Mouse (Mus musculus): ENCODE measurements at regions not wholly inside any gene's neighbourhood (a gene's known extent, or its start where the extent isn't known, plus 50 kb on each side); places are given as distances from the start of the nearest gene placed in this dataset.

DNA sequence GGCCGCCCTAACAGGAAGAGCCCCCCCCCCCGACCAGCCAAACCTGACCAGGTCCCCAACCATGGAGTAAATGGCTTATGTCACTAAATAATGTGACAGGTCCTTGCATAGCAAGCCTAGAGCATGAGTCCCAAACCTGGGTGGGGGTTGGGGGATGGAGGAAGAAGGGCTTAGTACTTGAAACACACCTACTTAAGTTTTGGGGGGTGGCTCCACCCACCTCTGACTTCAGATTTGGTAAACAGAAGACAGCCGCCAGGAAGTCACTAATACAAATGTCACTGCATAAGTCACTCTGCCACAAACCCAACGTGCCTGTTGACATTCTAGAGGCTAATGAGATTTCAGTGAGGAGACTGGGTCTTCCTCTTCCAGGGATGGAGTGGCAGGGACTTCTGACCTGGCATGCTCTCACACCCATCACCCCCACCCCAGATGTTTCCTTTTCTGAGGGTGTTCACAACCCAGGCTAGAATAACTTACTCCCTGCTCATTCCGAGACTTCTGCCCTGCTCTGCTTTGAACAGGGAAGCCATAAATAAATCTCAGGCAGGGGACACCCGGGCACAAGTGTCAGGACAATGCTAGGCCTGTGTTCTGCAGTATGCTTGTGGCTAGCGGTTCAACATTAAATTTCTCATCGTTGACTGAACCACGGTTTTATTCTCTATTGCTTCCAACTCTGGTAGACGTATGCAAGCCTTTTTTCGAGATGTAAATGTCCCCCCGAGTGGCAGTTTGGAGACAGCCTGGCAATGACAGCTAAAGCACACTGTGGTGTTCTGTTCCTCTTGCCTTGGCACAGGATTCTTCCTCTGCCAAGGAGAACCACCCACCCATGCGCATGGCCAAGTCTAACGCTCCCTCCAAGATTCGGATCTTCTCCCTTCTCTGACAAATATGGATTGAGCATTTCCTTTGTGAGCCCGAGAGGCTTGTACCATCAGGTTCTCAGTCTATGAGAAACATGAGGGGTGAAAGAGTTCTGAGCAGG lies 161.6 kb upstream of the Dyrk2 start:
- TF ChIP-seq POU5F1 (IDR thresholded peaks at IDR 0.05; ENCODE audit: borderline replicate concordance, low read length) (no peak), CTCF (conservative IDR thresholded peaks at IDR 0.05; ENCODE audit: low read length) (no peak), NANOG (IDR thresholded peaks at IDR 0.05; ENCODE audit: borderline replicate concordance, low read length) (no peak)
- H3K36me3 ChIP-seq (ENCODE audit: insufficient read depth, low read length): no peaks in the 10 kb centered on the region
- no peak overlapping the region for H3K4me3 ChIP-seq (replicated peaks; ENCODE audit: low read length)
- H3K9me3 ChIP-seq (ENCODE audit: low read length): no peaks in the 10 kb centered on the region
- no peaks in the 10 kb centered on the region for H3K4me1 ChIP-seq (replicated peaks; ENCODE audit: low read depth, low read length)
- H3K27me3 ChIP-seq (ENCODE audit: insufficient read depth, low read length): no peaks in the 10 kb centered on the region

DNA sequence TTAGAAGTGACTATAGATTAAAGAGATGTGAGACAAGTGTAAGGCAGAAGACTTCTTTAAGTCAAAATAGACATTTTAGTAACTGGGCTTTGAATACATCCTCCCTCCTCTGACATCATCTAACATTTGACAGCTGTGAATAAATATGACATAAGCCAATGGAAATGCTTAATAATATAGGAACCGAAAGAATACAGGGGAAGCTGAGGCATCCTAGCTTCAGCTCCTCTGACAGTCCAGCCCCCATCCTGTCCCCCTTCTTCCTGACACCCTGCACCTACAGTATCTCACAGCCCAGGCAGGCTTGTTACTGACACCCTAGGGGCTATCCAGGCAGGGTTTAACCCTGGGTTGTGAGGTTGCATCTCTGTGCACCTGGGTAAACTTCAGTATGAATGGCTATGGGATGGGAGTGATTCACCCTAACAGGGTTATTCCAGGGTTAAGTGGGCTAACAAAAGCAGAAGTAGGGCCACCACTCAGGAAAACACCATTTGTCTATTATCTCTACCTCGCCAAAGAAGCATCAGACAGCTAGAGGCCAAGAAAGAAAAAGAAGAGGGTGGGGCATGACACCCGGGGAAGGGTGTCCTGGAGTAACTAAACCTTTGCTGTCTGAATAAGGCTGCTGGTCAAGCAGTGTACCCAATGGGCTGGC lies 158.6 kb upstream of the Dyrk2 start:
- no peaks in the 10 kb centered on the region for H3K27me3 ChIP-seq (ENCODE audit: insufficient read depth, low read length)
- no peaks in the 10 kb centered on the region for H3K36me3 ChIP-seq (ENCODE audit: insufficient read depth, low read length)
- TF ChIP-seq NANOG (IDR thresholded peaks at IDR 0.05; ENCODE audit: borderline replicate concordance, low read length): no peak
- no peak for TF ChIP-seq POU5F1 (IDR thresholded peaks at IDR 0.05; ENCODE audit: borderline replicate concordance, low read length)
- H3K9me3 ChIP-seq (ENCODE audit: low read length): no peaks in the 10 kb centered on the region
- H3K4me3 ChIP-seq (replicated peaks; ENCODE audit: low read length): no peak overlapping the region
- no peaks in the 10 kb centered on the region for H3K4me1 ChIP-seq (replicated peaks; ENCODE audit: low read depth, low read length)

DNA sequence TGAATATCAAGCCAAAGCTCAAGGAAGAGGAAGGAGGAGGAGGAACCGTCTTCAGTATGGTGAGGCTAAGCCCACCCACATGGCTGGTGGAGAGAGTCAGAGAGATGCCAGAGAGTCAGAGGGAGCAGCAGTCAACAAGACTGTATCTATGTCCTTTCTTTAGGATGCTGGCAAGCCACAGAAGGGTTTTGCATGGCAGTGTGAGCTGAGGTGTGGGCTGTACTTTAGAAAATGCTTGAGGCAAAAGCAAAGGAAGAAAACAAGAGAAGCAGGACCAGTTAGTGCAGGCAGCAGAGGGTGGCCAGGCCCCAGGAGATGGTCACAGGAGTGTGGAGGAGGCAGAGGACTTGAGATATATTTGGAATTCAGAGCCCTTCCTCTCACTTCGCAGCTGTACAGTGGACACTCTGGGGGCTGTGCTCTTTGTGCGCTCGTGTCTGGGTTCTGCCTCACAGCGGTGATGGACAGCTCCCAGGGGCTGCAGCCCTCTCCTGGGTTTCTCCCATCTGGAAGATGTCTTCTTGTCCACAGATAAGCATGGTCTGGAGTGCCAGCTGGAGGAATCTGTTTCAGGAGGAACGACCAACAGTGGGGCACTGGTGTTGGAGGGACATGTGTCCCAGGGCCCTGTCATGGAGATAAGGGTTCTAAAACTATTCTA lies 157.4 kb upstream of the Dyrk2 start:
- no peaks in the 10 kb centered on the region for H3K36me3 ChIP-seq (ENCODE audit: insufficient read depth, low read length)
- H3K27me3 ChIP-seq (ENCODE audit: insufficient read depth, low read length): no peaks in the 10 kb centered on the region
- TF ChIP-seq CTCF (conservative IDR thresholded peaks at IDR 0.05; ENCODE audit: low read length) (no peak), POU5F1 (IDR thresholded peaks at IDR 0.05; ENCODE audit: borderline replicate concordance, low read length) (no peak), NANOG (IDR thresholded peaks at IDR 0.05; ENCODE audit: borderline replicate concordance, low read length) (no peak)
- no peaks in the 10 kb centered on the region for H3K4me1 ChIP-seq (replicated peaks; ENCODE audit: low read depth, low read length)
- H3K4me3 ChIP-seq (replicated peaks; ENCODE audit: low read length): no peak overlapping the region
- no peaks in the 10 kb centered on the region for H3K9me3 ChIP-seq (ENCODE audit: low read length)

DNA sequence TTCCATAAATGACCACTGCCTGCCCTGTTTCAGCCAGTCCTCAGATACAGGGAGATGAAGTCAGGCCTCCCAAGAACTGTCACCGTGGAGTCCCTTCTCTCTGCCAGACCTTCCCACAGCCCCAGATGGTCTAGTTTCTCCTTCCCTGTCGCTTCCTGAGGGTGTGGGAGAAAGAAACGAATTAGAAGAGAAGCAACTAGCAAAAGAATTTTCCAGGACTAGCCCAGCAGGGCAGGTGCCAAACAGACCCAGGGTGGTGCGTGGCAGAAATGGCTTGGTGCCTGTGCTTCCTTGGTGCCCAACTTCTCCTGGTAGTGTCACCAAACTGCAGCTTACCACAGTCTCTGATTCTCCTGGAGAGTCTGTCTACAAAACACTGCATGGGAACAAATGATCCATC lies 156.3 kb upstream of the Dyrk2 start:
- Histone ChIP-seq H3K4me1 (replicated peaks; ENCODE audit: low read depth, low read length) (no peaks in the 10 kb centered on the region), H3K4me3 (replicated peaks; ENCODE audit: low read length) (no peak overlapping the region), H3K36me3 (ENCODE audit: insufficient read depth, low read length) (no peaks in the 10 kb centered on the region), H3K9me3 (ENCODE audit: low read length) (no peaks in the 10 kb centered on the region), H3K27me3 (ENCODE audit: insufficient read depth, low read length) (no peaks in the 10 kb centered on the region)
- no peak for TF ChIP-seq POU5F1 (IDR thresholded peaks at IDR 0.05; ENCODE audit: borderline replicate concordance, low read length)
- TF ChIP-seq NANOG (IDR thresholded peaks at IDR 0.05; ENCODE audit: borderline replicate concordance, low read length): no peak
- no peak for TF ChIP-seq CTCF (conservative IDR thresholded peaks at IDR 0.05; ENCODE audit: low read length)

DNA sequence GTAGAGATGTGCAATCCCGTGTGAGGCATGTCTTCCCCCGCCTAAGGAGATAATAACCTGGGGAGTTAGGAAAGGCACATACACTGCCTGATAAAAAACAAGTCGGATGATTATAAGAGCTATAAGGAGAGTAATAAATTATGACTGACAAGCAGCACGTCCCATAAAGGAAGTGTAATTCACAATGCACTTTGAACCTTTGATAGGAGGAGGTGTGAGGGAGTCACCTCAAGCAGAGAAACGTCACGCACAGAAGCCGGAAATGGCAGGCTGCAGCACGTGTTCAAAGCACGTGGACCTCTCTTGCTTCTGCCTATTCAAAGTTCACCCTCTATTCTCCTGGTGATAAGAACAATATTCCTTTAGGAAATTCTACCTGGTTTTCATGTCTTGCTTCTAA lies 154.4 kb upstream of the Dyrk2 start:
- TF ChIP-seq CTCF (conservative IDR thresholded peaks at IDR 0.05; ENCODE audit: low read length) (no peak), NANOG (IDR thresholded peaks at IDR 0.05; ENCODE audit: borderline replicate concordance, low read length) (no peak), POU5F1 (IDR thresholded peaks at IDR 0.05; ENCODE audit: borderline replicate concordance, low read length) (no peak)
- no peaks in the 10 kb centered on the region for H3K9me3 ChIP-seq (ENCODE audit: low read length)
- no peaks in the 10 kb centered on the region for H3K36me3 ChIP-seq (ENCODE audit: insufficient read depth, low read length)
- H3K4me1 ChIP-seq (replicated peaks; ENCODE audit: low read depth, low read length): no peaks in the 10 kb centered on the region
- H3K4me3 ChIP-seq (replicated peaks; ENCODE audit: low read length): no peak overlapping the region
- no peaks in the 10 kb centered on the region for H3K27me3 ChIP-seq (ENCODE audit: insufficient read depth, low read length)

DNA sequence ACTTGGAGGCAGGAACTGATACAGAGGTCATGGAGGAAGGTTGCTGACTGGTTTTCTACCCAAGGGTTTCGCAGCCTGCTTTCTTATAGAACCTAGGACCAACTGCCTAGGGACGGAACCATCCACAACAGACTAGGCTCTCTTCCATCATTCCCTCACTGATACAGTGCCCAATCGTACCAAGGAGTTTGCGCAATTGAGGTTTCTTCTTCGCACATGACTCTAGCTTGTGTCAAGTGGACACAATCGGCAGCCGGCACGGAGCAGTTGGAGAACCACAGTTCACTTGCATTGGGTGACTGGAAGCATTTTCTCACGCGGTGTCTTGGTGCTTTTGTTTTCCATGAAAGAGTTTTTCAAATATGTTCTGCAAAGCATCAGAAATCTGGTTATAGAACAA lies 149.1 kb upstream of the Dyrk2 start:
- Histone ChIP-seq H3K27me3 (ENCODE audit: insufficient read depth, low read length) (no peaks in the 10 kb centered on the region), H3K36me3 (ENCODE audit: insufficient read depth, low read length) (no peaks in the 10 kb centered on the region), H3K9me3 (ENCODE audit: low read length) (no peaks in the 10 kb centered on the region), H3K4me1 (replicated peaks; ENCODE audit: low read depth, low read length) (no peaks in the 10 kb centered on the region), H3K4me3 (replicated peaks; ENCODE audit: low read length) (no peak overlapping the region)
- TF ChIP-seq CTCF (conservative IDR thresholded peaks at IDR 0.05; ENCODE audit: low read length) (no peak), POU5F1 (IDR thresholded peaks at IDR 0.05; ENCODE audit: borderline replicate concordance, low read length) (no peak)

DNA sequence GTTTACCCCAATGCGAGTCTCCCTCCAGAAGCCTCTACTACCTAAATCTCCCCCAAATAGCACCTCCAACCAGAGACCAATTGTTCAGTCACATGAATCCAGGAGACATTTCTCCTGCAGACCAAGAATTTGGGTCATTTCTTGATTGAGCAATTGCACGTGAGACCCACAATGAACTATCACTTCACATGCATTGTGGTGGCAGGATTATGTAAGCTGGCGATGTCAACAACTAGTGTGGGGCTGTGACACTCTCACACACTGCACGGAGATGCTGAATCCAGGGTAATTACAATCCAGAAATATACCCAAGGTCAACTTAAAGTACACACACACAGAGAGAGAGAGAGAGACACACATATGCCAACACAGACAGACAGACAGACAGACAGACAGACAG lies 148.5 kb upstream of the Dyrk2 start:
- no peaks in the 10 kb centered on the region for H3K36me3 ChIP-seq (ENCODE audit: insufficient read depth, low read length)
- no peak for TF ChIP-seq CTCF (conservative IDR thresholded peaks at IDR 0.05; ENCODE audit: low read length)
- TF ChIP-seq NANOG (IDR thresholded peaks at IDR 0.05; ENCODE audit: borderline replicate concordance, low read length): no peak
- TF ChIP-seq POU5F1 (IDR thresholded peaks at IDR 0.05; ENCODE audit: borderline replicate concordance, low read length): no peak
- H3K4me3 ChIP-seq (replicated peaks; ENCODE audit: low read length): no peak overlapping the region
- H3K4me1 ChIP-seq (replicated peaks; ENCODE audit: low read depth, low read length): no peaks in the 10 kb centered on the region
- H3K9me3 ChIP-seq (ENCODE audit: low read length): no peaks in the 10 kb centered on the region
- no peaks in the 10 kb centered on the region for H3K27me3 ChIP-seq (ENCODE audit: insufficient read depth, low read length)

DNA sequence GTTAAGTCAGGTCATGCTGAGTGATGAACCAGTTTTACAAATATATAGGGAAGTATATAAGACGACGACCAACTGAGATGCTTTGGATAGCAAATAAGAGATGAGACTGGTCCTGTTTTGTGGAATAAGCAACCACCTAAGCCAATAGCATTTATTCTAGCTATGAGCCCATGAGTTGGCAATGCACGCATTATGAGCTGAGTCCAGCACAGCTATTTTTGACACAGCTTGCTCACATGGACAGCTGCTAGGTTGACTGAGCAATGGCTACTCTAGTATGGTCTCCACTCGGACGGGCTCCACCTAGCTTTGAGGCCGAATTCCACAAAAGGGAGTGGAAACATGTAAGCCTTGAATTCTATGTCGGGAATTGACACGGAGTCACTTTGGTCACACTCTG lies 146.1 kb upstream of the Dyrk2 start:
- Histone ChIP-seq H3K4me3 (replicated peaks; ENCODE audit: low read length) (no peak overlapping the region), H3K4me1 (replicated peaks; ENCODE audit: low read depth, low read length) (0 out of 2 replicates have a peak, but pooled peaks cover 4% of the 10 kb centered on the region), H3K27me3 (ENCODE audit: insufficient read depth, low read length) (no peaks in the 10 kb centered on the region), H3K36me3 (ENCODE audit: insufficient read depth, low read length) (no peaks in the 10 kb centered on the region), H3K9me3 (ENCODE audit: low read length) (no peaks in the 10 kb centered on the region)
- no peak for TF ChIP-seq CTCF (conservative IDR thresholded peaks at IDR 0.05; ENCODE audit: low read length)
- no peak for TF ChIP-seq NANOG (IDR thresholded peaks at IDR 0.05; ENCODE audit: borderline replicate concordance, low read length)
- TF ChIP-seq POU5F1 (IDR thresholded peaks at IDR 0.05; ENCODE audit: borderline replicate concordance, low read length): no peak

All from E14TG2a.4 (cell line).